Mouse (Mus musculus): ENCODE measurements at regions not wholly inside any gene's neighbourhood (a gene's known extent, or its start where the extent isn't known, plus 50 kb on each side); places are given as distances from the start of the nearest gene placed in this dataset.

DNA sequence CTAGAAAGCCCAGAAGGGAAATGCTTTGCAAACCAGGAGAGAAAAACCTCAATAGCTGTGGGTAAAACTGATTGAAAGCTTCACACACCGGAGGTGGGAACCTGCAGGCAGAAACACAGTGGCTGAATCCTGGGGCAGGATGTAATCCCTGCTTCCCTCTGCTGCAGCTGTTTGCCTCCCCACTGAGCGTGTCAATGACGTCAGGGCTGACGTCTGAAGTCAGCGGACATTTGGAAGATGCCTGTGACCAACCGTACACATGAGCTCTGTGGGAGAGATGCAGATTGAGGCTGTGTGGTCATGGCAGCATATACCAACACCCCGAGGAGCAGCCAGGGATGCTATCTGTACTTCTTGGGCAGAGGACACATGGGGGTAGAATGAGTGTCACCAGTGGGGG is 151.5 kb upstream of the Atp6ap2 start:
- Histone ChIP-seq H3K36me3 (ENCODE audit: insufficient read depth, low read length) (no peaks in the 10 kb centered on the region), H3K4me1 (ENCODE audit: insufficient read depth, low read length) (no peaks in the 10 kb centered on the region), H3K27me3 (ENCODE audit: insufficient read depth, low read length) (no peaks in the 10 kb centered on the region), H3K9ac (replicated peaks; ENCODE audit: low read length, poor library complexity, severe bottlenecking) (no peak overlapping the region), H3K4me3 (ENCODE audit: low read depth, low read length) (no peak overlapping the region), H3K9me3 (ENCODE audit: low read length) (no peaks in the 10 kb centered on the region), H3K27ac (ENCODE audit: low read depth, low read length) (no peak overlapping the region), H3K4me2 (ENCODE audit: low read depth, low read length, poor library complexity, severe bottlenecking) (no peak overlapping the region)
- DNase-seq (ENCODE audit: low spot score) (peak; percentile 11), ATAC-seq (ENCODE audit: low FRiP score) (0 out of 2 replicates have a peak, but pooled peaks have one; percentile 49)
- WGBS, result 37% methylated on average over 7 of the region's 7 CpGs
- TF ChIP-seq CTCF (IDR thresholded peaks at IDR 0.05), result no peak

DNA sequence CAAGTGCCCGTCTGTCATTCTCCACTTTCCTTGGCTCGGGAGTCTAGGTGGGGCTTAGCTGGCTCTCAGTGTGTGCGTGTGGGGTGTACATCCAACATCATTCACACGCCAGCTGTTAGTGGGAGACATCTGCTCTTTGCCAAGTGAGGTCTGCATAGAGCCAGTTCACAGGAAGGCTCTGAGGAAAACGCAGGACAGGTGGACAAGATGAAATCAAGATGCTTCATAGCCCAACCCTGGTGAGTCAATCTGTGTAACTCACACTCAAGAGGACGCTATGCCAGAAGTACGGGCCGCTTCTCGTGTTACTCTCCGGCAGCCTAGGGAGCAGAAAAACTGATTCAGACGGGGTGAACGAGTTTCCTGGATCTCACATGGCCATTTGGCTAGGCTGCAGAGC is 148.2 kb upstream of the Atp6ap2 start:
- no peak overlapping the region for H3K4me3 ChIP-seq (ENCODE audit: low read depth, low read length)
- no peaks in the 10 kb centered on the region for H3K4me1 ChIP-seq (ENCODE audit: insufficient read depth, low read length)
- H3K9me3 ChIP-seq (ENCODE audit: low read length), result no peaks in the 10 kb centered on the region
- no peak overlapping the region for H3K27ac ChIP-seq (ENCODE audit: low read depth, low read length)
- no peak overlapping the region for H3K4me2 ChIP-seq (ENCODE audit: low read depth, low read length, poor library complexity, severe bottlenecking)
- H3K27me3 ChIP-seq (ENCODE audit: insufficient read depth, low read length), result no peaks in the 10 kb centered on the region
- H3K9ac ChIP-seq (replicated peaks; ENCODE audit: low read length, poor library complexity, severe bottlenecking), result no peak overlapping the region
- peak; percentile 5 for DNase-seq (ENCODE audit: low spot score)
- 86% methylated on average over 12 of the region's 12 CpGs for WGBS
- ATAC-seq (ENCODE audit: low FRiP score), result no peak
- no peak for TF ChIP-seq CTCF (IDR thresholded peaks at IDR 0.05)
- no peaks in the 10 kb centered on the region for H3K36me3 ChIP-seq (ENCODE audit: insufficient read depth, low read length)

DNA sequence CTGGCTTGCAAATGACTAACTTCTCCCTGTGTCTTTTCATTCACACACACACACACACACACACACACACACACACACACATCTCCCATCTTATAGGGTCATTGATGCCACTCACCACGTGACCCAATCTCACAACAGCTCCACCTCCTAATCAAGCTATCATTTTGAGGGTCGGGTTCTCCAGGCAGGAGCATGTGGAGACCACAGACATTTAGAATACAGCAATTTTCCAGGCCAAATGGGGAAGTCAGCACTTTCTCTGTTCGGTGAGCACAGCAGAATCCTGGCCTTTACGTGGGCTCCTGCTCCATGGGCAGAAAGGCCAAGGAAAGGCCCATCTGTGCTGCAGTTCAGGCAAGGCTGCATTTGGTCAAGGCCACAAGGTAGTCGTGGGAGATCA is 143.8 kb upstream of the Atp6ap2 start:
- 74% methylated on average over 5 of the region's 5 CpGs for WGBS
- ATAC-seq (ENCODE audit: low FRiP score) (no peak), DNase-seq (ENCODE audit: low spot score) (no peak)
- no peak overlapping the region for H3K4me3 ChIP-seq (ENCODE audit: low read depth, low read length)
- no peak for TF ChIP-seq CTCF (IDR thresholded peaks at IDR 0.05)
- no peaks in the 10 kb centered on the region for H3K27me3 ChIP-seq (ENCODE audit: insufficient read depth, low read length)
- no peaks in the 10 kb centered on the region for H3K4me1 ChIP-seq (ENCODE audit: insufficient read depth, low read length)
- H3K9ac ChIP-seq (replicated peaks; ENCODE audit: low read length, poor library complexity, severe bottlenecking), result no peak overlapping the region
- H3K9me3 ChIP-seq (ENCODE audit: low read length), result no peaks in the 10 kb centered on the region
- no peak overlapping the region for H3K27ac ChIP-seq (ENCODE audit: low read depth, low read length)
- H3K36me3 ChIP-seq (ENCODE audit: insufficient read depth, low read length), result no peaks in the 10 kb centered on the region
- no peak overlapping the region for H3K4me2 ChIP-seq (ENCODE audit: low read depth, low read length, poor library complexity, severe bottlenecking)

DNA sequence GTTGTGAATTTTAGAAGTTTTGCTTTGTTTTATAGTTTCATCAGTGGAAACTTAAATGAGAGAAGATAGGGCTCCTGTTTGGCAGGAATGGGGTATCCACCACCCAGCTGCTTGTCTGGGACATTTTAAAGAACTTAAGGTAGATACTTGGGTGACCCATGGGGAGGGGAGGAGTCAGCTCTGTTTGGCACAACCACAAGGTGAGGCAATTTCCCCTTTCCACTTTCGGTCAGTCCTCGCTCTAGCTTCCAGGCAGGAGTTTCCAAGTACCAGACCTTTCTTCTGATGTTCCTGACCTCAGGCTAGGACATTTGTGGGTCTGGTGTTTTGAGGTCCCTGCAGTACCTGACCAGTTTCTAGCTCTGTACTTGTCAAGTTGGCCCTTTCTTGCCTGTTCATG is 142.5 kb upstream of the Atp6ap2 start:
- Histone ChIP-seq H3K27me3 (ENCODE audit: insufficient read depth, low read length) (no peaks in the 10 kb centered on the region), H3K9ac (replicated peaks; ENCODE audit: low read length, poor library complexity, severe bottlenecking) (no peak overlapping the region), H3K4me1 (ENCODE audit: insufficient read depth, low read length) (no peaks in the 10 kb centered on the region), H3K36me3 (ENCODE audit: insufficient read depth, low read length) (no peaks in the 10 kb centered on the region), H3K4me2 (ENCODE audit: low read depth, low read length, poor library complexity, severe bottlenecking) (no peak overlapping the region), H3K27ac (ENCODE audit: low read depth, low read length) (no peak overlapping the region), H3K4me3 (ENCODE audit: low read depth, low read length) (no peak overlapping the region), H3K9me3 (ENCODE audit: low read length) (no peaks in the 10 kb centered on the region)
- WGBS, result 96% methylated on average over 2 of the region's 2 CpGs
- no peak for TF ChIP-seq CTCF (IDR thresholded peaks at IDR 0.05)
- DNase-seq (ENCODE audit: low spot score) (no peak), ATAC-seq (ENCODE audit: low FRiP score) (no peak)

DNA sequence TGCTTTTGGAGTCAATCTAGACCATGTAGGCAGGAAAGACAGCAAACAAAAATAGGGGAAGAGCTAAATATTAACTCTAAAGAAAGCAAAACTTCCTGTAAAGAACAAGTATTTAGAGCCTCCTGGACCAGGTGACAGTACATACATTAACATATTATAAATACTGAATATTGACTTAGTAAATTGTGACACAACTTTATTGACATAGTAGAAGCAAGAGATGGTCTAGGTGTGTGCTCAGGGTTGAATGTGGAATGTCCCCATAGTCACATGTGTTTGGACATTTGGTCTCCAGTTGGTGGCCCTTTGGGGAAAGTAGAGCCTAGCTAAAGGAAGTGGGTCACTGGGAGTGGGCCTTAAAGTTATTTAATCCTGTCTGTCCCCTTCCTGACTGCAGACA is 139.6 kb upstream of the Atp6ap2 start:
- Histone ChIP-seq H3K4me2 (ENCODE audit: low read depth, low read length, poor library complexity, severe bottlenecking) (no peak overlapping the region), H3K4me1 (ENCODE audit: insufficient read depth, low read length) (no peaks in the 10 kb centered on the region), H3K27ac (ENCODE audit: low read depth, low read length) (no peak overlapping the region), H3K9me3 (ENCODE audit: low read length) (no peaks in the 10 kb centered on the region), H3K9ac (replicated peaks; ENCODE audit: low read length, poor library complexity, severe bottlenecking) (no peak overlapping the region), H3K4me3 (ENCODE audit: low read depth, low read length) (no peak overlapping the region), H3K36me3 (ENCODE audit: insufficient read depth, low read length) (no peaks in the 10 kb centered on the region), H3K27me3 (ENCODE audit: insufficient read depth, low read length) (no peaks in the 10 kb centered on the region)
- no peak for DNase-seq (ENCODE audit: low spot score)
- ATAC-seq (ENCODE audit: low FRiP score), result no peak
- TF ChIP-seq CTCF (IDR thresholded peaks at IDR 0.05), result no peak

DNA sequence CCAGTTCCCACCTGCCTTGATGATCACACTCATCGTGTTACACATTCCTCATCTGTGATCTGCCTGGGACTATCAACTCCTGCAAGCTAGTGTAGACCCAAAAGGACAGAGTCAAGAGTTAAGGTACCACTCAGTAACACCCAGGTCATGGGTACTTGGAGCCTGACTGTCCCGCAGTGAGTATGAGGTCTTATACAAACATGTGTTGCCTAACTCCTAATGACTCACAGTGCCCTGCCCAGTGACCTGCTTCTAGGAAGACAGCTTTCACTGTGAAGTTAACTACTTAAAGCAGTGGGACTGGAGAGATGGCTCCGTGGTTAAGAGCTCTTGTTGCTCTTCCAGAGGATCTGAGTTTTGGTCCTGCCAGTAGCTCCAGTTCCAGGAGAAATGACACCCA is 137.9 kb upstream of the Atp6ap2 start:
- H3K36me3 ChIP-seq (ENCODE audit: insufficient read depth, low read length), result no peaks in the 10 kb centered on the region
- H3K9ac ChIP-seq (replicated peaks; ENCODE audit: low read length, poor library complexity, severe bottlenecking), result no peak overlapping the region
- H3K4me1 ChIP-seq (ENCODE audit: insufficient read depth, low read length), result no peaks in the 10 kb centered on the region
- 85% methylated on average over 3 of the region's 3 CpGs for WGBS
- H3K4me2 ChIP-seq (ENCODE audit: low read depth, low read length, poor library complexity, severe bottlenecking), result no peak overlapping the region
- H3K9me3 ChIP-seq (ENCODE audit: low read length), result no peaks in the 10 kb centered on the region
- H3K27me3 ChIP-seq (ENCODE audit: insufficient read depth, low read length), result no peaks in the 10 kb centered on the region
- DNase-seq (ENCODE audit: low spot score) (no peak), ATAC-seq (ENCODE audit: low FRiP score) (no peak)
- no peak overlapping the region for H3K4me3 ChIP-seq (ENCODE audit: low read depth, low read length)
- H3K27ac ChIP-seq (ENCODE audit: low read depth, low read length), result no peak overlapping the region
- no peak for TF ChIP-seq CTCF (IDR thresholded peaks at IDR 0.05)

All from midbrain, postnatal 0 days (tissue).